Mouse (Mus musculus) kidney, postnatal 14 days (tissue): ENCODE measurements around the gene Abl1.

Experiments used
- DNase-seq: peaks from one replicate; pipeline ENCODE4 v3.0.0; 2022; ENCODE audit warnings: mixed read lengths

Abl1 gene

DNA sequence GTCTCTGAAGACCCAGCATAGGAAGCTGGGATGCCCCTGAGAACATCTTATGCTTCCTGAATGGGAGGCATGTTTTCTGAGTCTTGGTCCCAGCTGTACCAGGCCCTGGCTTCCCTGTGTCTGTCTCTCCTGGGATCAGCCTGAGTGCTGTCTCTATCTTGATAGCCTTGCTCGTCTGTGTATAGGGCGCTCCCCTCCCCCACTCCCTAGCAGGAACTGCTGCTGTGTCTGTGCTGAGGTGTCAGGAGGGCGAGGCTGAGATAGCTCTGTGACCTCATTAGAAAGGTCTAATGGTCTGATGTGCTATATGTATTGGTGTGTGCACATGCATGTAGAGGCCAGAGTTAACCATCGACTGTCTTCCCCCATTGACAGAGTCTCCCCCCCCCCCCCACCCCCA lies 58.7 kb downstream of the Abl1 start:
- no peak for DNase-seq

DNA sequence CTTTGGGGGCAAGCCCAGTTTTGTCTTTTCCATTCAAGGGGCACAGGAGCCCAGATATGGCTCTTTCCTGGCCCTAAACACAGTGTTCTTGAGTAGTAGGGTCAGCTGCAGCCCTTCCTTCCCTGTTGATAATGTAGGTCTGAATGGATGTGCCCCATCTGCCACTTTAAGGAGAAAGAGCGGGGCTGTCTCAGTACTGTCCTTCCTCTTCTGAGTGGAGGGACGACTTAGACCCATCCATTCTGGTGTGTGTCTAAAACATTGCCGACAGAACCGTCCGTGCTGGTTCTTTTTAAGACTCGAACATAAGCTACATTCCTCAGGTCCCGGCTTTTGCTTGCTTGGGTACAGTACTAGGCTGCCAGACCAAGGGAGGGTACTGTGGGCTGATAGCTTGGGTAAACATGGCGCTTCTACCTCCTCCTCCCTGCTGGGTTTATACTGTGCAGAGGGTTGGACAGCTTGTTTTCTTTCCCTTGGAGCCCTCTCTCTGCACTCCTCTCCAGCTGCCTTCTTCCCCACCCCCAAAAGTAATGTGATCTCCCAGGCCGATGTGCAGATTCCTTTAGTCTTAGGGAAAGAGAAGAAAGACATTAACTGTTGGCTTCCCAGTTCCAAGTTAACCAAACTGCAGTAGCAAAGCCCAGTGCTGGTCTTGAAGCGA lies 61.0 kb downstream of the Abl1 start:
- peak; percentile 58 for DNase-seq

DNA sequence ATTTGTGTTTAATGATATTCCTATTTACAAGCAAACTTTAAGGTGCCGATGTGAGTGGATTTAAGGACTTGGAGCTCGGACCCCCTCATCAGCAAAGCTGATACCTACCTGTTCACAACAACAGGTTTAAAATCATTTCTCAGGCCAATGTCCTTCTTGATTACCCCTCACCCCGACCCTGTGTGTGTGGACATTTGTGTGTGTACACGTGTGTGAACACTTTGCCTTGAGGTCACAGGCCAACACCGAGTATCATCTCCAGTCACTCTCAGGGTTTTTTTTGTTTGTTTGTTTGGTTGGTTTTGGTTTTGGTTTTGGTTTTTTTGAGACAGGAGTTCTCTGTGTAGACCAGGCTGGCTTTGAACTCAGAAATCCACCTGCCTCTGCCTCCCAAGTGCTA lies 62.0 kb downstream of the Abl1 start:
- DNase-seq, result no peak

DNA sequence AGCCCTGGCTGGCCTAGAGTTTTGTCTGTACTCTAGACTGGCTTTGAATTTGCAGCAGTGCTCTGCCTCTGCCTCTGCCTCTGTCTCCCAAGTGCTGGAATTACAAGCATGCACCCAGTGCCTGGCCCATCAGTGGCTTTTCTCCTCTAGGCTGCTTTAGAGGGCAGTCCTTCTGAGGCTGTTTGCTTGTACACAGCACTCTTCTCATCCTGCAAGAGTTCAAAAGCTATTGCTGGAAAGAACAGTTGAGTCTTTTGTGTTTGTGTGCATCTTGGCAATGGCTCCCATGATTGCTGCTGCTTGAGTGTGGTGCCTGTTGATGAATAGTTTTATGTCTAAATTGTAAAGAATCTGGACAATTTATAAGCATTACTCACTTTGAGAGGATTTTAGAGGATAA lies 69.3 kb downstream of the Abl1 start:
- no peak for DNase-seq

DNA sequence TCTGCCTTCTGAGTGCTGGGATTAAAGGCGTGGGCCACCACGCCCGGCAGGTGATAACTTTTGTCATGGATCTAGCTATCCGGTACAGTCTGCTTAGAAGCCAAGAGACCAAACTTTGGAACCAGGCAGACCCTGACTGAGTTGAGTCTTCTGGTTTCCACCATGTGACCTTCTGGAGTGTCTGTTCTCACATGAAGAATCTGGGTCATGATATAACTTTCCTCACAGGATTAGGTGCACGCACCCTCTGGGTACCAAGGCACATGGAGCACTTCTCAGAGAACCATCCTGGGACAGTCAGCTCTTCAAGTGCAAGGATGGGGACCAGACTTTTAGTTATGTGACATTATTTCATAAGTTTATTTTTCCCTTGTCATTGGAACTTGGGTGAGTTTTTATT lies 70.8 kb downstream of the Abl1 start:
- no peak for DNase-seq

DNA sequence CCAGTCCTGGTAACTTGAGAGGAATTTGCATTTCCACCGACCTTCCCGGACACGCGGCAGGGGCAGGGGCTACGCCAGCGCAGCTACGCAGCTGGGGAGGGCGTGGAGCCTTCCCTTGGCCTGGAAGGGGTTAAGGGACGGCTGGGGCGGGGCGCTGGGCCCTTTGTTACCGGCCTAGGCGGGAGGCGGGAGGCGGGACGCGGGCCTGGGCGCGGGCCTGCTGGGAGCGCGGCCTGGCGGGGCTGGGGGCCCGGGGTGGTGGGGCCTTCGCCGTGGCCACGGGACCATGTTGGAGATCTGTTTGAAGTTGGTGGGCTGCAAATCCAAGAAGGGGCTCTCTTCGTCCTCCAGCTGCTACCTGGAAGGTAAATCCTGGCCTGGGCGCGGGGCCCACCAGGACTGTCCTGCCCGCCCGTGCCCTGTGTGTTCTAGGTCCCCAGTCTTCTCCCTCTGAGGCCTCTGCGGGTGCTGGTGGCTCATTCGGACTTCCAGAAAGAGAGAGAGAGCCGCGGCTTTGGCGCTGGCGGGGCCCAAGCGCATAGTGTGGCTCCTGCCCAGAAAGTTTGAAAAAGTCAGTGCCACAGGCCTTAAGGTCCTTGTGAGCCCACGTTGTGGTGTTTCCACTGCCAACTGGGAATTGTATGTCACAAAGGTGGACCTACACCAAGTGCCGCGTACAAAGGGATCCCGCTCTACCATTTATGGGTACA lies 71.7 kb downstream of the Abl1 start:
- DNase-seq, result peak; percentile 89

DNA sequence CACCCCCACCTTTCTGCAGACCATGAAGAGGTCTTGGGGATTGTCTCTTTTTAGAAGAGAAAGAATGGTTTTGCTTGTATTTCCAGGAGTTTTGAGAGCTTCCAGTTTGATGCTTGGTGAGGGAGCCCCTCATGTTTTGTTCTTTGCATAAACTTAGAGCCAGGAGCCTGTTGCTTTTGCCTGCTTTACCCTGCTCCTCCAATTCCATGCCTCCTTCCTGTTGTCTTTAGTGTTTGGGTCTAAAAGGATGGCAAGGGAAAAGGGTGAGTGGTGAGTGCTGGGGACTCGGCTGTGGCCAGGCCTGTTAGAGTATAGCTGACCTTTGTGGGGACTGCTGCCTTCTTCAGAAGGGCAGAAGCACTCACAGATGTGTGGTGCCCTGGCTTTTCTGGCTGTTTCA lies 72.3 kb downstream of the Abl1 start:
- no peak for DNase-seq

DNA sequence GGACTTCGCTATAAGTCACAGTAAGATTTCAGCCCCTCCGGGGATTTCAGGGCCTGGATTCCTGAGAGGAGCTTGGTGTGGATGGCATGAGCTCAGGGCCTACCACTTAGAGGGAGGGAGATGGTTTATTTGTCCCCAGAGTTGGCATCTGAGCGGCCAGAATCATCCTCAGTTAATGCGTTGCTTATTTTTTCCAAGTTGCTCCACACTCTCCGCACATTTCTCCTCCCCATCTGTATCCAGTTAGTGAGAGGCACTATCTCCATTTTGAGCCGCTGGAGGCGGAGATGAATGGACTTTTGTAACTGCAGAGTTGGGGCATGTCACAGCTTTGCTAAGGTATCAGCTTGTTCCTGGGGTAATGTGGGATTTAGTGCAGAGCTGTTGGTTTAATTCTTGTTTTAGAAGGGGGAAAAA lies 72.9 kb downstream of the Abl1 start:
- no peak for DNase-seq

DNA sequence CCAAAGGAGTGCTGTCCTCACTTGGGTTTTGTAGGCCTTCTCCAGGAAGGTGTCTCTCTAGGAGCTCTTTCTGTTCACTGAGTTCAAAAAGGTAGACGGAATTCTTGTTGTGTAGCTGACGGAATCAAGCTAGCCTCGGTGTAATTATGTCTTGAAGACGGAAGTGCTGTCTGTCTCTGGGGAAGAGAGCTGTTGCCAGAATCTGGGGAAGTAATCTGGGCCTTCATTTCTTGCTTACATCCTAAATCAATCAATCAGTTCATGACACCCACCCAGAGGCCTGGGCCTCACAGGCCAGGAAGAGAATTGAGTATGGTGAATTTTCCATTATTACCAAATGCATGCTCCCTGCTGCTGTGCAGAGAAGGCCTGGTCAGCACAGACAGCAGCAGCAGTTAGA lies 73.4 kb downstream of the Abl1 start:
- DNase-seq, result peak; percentile 30

DNA sequence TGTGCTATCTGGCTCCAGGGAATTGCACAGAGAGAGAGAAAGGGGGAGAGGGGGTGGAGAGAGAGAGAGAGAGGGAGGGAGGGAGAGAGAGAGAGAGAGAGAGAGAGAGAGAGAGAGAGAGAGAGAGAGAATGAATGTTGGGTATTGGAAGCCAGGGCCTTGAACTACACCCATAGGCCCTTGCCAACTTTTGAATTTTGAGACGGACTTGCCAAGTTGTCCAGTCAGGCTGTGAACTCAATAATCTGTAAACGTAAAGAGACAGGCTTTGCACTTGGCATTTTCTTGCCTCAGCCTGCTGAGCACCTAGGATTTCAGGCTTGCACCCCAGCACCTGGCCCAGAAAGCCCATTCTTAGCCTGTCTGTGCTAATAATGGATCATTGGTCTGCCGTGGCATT lies 74.0 kb downstream of the Abl1 start:
- no peak for DNase-seq

DNA sequence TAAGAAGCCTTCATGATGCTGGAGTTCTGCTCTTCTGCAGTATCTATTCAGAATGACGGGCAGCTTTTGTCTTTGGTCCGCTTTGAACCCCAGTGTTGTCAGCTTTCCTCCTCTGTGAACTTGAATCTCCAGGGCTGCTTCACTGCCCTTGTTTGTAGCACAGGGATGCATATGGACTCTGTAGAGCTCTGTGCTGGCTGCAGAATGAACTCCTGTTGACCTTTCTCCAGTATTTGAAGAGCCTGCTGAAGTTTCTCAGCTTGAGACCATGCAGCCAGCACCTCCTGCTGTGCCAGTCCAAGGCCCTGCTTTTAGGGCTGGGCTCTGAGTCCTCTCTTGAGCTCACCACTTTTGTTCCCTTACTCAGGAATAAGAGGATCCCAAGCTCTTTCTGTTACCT lies 74.7 kb downstream of the Abl1 start:
- DNase-seq, result no peak

DNA sequence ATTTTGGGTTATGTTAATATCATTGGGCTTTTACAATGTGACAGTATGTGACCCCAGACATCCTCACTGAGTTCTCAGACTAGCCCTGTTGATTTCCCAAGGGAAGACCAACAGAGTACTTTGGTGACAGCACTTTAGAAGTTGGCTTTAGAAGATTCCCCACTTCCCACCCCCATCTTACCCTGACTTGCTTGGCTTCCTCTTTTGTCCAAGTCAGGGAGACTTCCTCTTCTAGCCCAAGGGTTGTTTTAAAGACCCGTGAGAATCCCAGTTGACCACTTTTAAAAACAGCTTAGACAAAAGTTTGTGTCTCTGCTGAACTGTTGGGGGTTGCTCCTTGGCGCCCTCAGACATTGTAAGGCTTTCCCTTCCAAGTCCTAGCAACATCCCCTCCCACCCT lies 75.1 kb downstream of the Abl1 start:
- no peak for DNase-seq

DNA sequence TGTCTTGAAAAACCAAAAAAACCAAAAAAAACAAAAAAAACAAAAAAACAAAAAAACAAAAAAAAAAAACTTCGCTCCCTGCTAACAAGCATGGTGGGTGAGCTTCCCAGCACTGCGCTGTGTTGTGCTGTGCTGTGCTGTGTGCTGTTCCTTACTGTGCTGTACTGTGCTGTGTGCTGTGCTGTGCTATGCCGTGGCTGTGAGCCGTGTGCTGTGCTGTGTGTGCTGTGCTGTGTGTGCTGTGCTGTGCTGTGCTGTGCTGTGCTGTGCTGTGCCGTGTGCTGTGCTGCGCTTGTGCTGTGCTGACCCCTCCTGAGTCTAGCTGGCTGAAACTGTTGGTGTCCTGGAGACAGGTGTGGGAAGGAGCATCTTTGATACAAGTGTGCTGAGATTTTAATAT lies 78.9 kb downstream of the Abl1 start:
- DNase-seq, result no peak

DNA sequence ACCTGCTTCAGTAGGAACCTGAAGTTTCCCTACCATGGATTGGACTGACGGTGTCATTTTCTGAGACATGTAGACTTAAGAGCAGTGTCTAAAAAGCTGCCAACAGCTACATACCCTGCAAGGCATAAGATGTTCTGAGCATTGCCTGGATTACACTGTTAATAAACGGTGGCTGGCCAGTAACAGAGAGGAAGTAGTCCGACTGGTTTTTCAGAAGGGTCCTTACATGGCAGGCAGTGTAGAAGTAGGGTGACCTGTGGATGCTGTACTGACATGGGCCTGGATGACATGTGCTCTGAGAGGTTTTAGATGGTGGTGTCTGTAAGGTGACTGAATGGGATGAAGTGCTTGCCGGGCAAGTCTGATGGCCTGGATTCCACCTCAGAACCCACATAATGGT lies 79.6 kb downstream of the Abl1 start:
- DNase-seq, result no peak

DNA sequence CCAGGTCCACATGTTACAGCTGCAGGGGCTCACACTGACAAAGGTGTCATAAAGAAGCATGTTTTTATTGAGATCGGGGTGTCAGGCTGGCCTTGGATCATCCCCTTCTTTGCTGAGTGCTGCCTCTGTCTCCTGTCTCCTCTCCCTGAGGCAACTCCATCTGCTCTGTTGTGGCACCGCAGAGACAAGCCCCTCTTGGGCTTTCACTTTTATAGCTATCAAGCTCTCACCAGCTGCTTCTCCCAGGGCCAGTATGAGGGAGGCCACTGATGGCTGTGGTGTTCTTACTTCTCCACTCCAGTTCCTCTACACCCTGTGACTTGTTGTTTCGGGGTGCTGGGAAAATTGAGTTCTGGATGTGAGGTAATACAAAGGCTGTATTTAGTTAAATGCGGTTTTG lies 80.9 kb downstream of the Abl1 start:
- no peak for DNase-seq

DNA sequence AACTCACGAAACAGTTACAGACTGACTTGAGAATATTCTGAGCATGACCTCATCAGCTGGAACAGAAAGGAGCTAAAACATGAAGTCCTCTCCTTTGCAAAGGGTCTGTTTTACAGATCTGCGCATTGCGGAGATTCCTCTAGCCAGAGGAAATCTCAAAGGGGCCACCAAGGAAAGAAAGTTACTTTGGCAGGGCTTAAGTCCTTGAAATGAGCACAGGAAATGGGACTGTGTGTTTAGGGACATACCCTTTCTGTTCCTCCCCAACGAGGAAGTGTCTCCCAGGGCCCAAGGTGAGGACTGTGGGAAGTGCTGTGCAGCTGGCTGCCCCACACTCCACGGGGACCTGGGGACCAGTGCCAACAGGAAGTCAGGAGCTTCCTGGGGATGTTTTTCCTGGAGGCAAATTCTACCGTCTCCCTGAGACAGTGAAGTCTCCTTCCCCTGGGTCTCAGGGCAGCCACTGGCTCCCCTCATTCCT lies 81.5 kb downstream of the Abl1 start:
- DNase-seq, result peak; percentile 82

DNA sequence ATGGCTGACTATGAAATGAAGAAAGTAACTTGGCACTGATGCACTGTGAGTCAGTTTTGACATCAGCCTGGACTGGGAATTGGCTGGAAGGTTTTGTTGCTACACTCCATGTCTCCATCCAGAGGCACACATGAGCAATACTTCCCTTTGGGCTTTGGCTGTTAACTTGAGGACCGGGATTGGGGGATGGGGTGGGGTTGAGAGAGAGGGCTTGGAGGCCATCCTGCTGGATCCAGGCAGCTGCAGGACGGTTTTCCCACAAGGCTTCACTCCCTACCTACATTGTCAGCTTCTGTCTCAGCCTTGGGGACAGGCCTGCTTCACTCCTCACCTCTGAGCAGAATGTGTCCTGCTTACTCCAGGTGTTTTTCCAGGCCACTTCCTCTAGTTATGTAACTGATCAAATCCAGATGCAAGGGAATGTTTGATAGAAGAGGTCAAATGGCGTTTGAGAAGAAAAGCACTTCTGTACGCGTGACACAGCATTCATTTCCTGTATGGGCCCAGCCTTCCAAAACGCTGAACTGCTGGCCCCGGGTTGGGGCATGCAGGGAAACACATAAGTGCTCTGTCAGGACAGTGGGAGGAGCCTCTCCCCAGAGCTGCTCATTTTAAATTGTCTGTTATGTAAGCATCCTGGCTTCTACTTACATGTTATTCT lies 82.7 kb downstream of the Abl1 start:
- DNase-seq, result peak; percentile 87

DNA sequence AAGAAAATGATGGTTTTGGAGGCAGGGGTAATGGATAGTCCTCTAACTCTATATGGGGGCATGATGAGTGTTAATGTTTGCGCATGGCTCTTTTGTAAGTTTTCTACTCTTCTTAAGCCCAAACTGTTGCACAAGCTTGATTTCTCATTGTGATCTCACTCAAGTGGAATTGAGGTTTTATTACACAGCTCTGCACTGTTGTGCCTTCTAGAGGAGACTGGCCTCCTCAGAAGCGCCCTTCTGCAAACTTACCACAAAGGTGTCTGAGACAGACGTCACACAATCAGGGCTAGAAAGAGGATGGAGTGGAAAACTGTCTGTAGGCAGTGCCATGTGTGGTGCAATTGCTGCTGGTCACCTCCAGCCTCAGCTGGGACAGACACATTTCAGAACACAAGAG lies 88.3 kb downstream of the Abl1 start:
- no peak for DNase-seq

DNA sequence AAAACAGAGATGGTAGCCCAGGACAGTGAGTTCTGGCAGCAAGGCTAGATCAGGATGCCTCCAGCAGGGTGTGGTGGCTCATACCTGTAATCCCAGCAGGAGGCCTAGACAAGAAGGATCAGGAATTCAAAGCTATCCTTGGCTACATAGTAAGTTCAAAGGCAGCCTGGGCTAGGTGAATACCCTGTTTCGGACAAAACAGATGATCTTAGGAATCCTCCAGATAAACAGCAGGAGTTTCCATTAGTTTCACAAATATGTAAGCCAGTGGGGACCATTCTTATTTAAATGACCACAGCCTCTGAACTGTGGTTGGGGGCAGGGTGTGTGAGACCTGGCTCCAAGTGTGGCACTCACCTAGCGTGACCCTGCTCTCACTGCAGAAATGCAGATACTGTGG lies 91.1 kb downstream of the Abl1 start:
- no peak for DNase-seq

DNA sequence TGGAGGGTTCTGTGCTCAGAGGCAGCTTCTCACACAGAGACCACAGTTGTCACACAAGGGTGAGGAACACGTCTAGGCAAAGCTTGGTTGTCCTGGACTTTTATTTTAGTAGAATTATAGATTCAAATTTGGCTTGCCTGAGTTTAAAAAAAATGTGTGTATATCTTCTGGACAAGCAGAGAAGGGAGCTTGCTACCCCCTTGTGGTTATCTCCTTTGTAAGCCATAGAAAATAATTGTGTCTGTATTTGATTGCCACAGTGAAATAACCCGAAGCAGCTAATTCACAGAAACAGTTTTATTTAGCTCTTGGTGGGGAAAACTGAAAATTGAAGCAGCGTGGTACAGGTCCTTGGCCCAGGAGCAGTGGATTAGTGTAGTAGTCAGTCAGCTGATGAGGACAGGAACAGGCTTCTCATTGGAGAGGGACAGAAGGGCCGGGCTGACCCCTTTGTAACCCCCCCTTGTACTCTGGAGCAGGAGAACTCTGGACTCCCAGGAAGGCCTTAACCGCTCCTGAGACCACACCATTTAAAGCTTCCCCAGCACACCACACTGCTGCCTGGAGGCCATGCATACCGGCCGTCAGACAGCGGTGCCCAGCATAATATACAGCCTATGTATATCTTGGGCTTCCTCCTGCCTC lies 94.9 kb downstream of the Abl1 start:
- peak; percentile 66 for DNase-seq

DNA sequence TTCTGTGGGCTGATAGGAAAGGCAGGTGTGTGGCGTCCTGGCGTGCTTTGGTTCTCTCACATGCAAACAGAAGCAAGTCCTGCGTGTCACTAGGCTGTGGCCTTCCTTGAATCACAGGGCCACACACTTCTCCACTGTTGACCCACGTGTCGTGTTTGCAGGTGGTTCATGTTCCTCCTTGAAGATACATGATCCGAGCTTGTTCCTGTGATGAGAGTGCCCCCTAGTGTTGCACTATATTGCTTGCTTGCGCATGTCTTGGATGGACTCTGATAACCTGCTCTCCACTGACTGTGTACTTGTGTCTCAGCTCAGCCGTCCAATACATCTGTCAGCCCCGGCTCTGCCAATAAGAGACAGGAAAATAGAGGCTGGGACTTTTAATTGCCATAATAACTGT lies 96.9 kb downstream of the Abl1 start:
- peak; percentile 89 for DNase-seq

DNA sequence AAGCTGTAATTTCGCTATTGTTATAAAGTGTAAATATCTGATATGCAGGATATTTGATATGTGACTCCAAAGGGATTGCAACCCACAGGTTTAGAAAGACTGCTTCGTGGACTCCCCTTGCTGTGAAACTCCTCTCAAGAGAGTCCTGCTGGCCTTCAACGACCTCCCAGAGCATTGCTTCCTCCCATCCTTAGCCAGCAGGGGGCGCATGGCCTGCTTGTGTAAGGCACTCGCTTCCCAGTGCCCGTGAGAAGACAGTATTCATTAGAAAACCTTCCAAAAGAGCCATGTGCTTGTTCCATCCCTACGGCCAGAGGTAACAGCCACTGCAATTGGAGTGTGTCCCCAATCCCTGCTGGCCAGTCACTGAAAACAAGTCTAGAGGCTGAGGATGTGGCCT lies 98.9 kb downstream of the Abl1 start:
- peak; percentile 79 for DNase-seq

DNA sequence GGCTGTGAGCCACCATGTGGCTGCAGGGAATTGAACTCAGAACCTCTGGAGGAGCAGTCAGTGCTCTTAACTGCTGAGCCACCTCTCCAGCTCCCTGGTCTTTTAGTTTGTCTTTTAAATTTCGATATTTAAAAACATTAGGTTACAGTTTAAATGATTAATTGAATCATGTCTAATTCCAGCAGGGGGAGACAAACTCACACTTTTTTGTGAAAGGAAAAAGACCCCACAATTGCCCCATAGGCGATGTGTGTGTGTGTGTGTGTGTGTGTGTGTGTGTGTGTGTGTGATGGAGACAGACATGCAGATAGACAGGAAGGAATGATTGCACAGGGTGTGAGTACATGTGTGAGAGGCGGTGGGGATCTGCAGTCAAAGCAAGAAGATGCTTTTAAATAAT lies 100.1 kb downstream of the Abl1 start:
- DNase-seq, result no peak

DNA sequence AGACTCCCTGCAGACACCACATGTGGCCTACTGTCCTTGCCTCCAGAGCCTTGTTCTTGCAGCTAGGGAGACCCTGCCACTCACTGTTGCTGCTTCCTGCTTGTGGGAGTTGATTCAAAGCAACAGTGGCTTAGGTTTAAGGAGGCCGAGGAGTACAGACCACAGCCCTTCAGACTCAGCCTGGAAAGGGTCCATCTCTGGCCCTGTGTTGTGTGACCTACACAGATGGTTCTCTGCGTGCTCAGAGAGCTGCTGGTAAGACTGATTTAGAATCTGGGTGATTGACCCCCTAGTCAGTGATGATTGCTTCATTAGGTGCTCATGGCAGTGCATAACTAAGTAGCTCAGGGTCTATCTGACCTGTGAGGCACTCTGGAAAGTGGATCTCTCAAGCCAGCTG lies 101.0 kb downstream of the Abl1 start:
- DNase-seq, result no peak
